Mouse (Mus musculus) intestine, embryonic 14.5 days (tissue): ENCODE data around the gene Tmem107. TPM values are rescaled to one million over a fixed set of nuclear protein-coding genes. Genes with fewer than 3 reads are reported as not detected.

Experiments
- ATAC-seq: fragments of 200-750 bp; cut with Nextera tagmentation; replicated peaks from 2 replicates; pipeline ENCODE4 v1.8.0; 2017; ENCODE audit warnings: low read depth, moderate number of reproducible peaks, moderate TSS enrichment, moderate library complexity; ENCODE audit not compliant: low FRiP score, low TSS enrichment
- DNase-seq: peaks from one replicate; pipeline ENCODE4 v3.0.0-alpha.2; 2018; ENCODE audit warnings: low spot score
- H3K27ac ChIP-seq: fragments of 300-500 bp; sonication (generic); 2 replicates; pipeline ENCODE4 v1.5.1; 2014; ENCODE audit warnings: low read depth, mild to moderate bottlenecking, control low read depth
- H3K27me3 ChIP-seq: fragments of 300-500 bp; sonication (generic); replicated peaks from 2 replicates; pipeline ENCODE4 v1.6.1; 2014; ENCODE audit warnings: low read length, control low read depth; ENCODE audit not compliant: control insufficient read depth, insufficient read depth
- H3K36me3 ChIP-seq: fragments of 300-500 bp; sonication (generic); 2 replicates; pipeline ENCODE4 v1.6.1; 2014; ENCODE audit warnings: low read length, control low read depth; ENCODE audit not compliant: control insufficient read depth, insufficient read depth
- H3K4me1 ChIP-seq: fragments of 300-500 bp; sonication (generic); replicated peaks from 2 replicates; pipeline ENCODE4 v1.6.1; 2014; ENCODE audit warnings: low read length, control low read depth, mixed read lengths; ENCODE audit not compliant: control insufficient read depth, insufficient read depth
- H3K4me2 ChIP-seq: fragments of 300-500 bp; sonication (generic); 2 replicates; pipeline ENCODE4 v1.6.1; 2014; ENCODE audit warnings: low read length
- H3K4me3 ChIP-seq: fragments of 300-500 bp; sonication (generic); 2 replicates; pipeline ENCODE4 v1.5.1; 2014; ENCODE audit warnings: low read depth, low read length, control low read depth, mixed read lengths
- H3K9ac ChIP-seq: fragments of 300-500 bp; sonication (generic); 2 replicates; pipeline ENCODE4 v1.6.1; 2014; ENCODE audit warnings: mild to moderate bottlenecking, low read length
- H3K9me3 ChIP-seq: fragments of 300-500 bp; sonication (generic); 2 replicates; pipeline ENCODE4 v1.6.1; 2016; ENCODE audit warnings: low read length, control low read depth; ENCODE audit not compliant: control insufficient read depth
- WGBS: fragments of 180-500 bp; shearing (Covaris S2); extraction: QIAGEN DNeasy Blood & Tissue Kit; methylation state at CpG from one replicate; pipeline ENCODE4 v1.1.7; 2014; 5-methylcytosine and 5-hydroxymethylcytosine counted together
- polyA plus RNA-seq: library from polyadenylated mRNA; unstranded; fragments of >200 nt; fragmentation: Nextera tagmentation; extraction: Ambion mirVana; gene quantifications from 2 replicates; pipeline ENCODE4 v1.2.1, GENCODE M21; 2014

Tmem107 gene
- polyA plus RNA-seq, 1 experiment from 2014 or later = 50.1 TPM

- no peak for DNase-seq
- Histone ChIP-seq H3K4me2 (0 out of 2 replicates have a peak overlapping the region, but pooled peaks have one; percentile 9), H3K36me3 (no peaks in the 10 kb centered on the region), H3K4me1 (peaks cover 13% of the 10 kb centered on the region), H3K27me3 (no peaks in the 10 kb centered on the region), H3K9ac (no peak overlapping the region), H3K4me3 (no peak overlapping the region), H3K27ac (no peak overlapping the region), H3K9me3 (no peaks in the 10 kb centered on the region)
- ATAC-seq = no peak
- 32% methylated on average over 6 of the region's 6 CpGs for WGBS
Observed at GRCm38 (mm10) chr11:69067601-69068000, 3.0 kb upstream of the Tmem107 start.

- Histone ChIP-seq H3K4me2 (peak overlapping the region; percentile 71), H3K9me3 (no peaks in the 10 kb centered on the region), H3K4me3 (peak overlapping the region; percentile 71), H3K4me1 (peaks cover 18% of the 10 kb centered on the region), H3K27me3 (no peaks in the 10 kb centered on the region), H3K36me3 (no peaks in the 10 kb centered on the region), H3K27ac (peak overlapping the region; percentile 91), H3K9ac (peak overlapping the region; percentile 77)
- 1% methylated on average over 13 of the region's 13 CpGs for WGBS
- DNase-seq (no peak), ATAC-seq (no peak)
Observed at GRCm38 (mm10) chr11:69070093-69070492, 513 bp upstream of the Tmem107 start.

- peak; percentile 61 for DNase-seq
- no peaks in the 10 kb centered on the region for H3K9me3 ChIP-seq
- peaks cover 18% of the 10 kb centered on the region for H3K4me1 ChIP-seq
- H3K4me2 ChIP-seq = peak overlapping the region; percentile 71
- H3K27ac ChIP-seq = peak overlapping the region; percentile 91
- peak overlapping the region; percentile 77 for H3K9ac ChIP-seq
- no peaks in the 10 kb centered on the region for H3K36me3 ChIP-seq
- no peaks in the 10 kb centered on the region for H3K27me3 ChIP-seq
- ATAC-seq = no peak
- 27% methylated on average over 9 of the region's 9 CpGs for WGBS
- peak overlapping the region; percentile 71 for H3K4me3 ChIP-seq
Observed at GRCm38 (mm10) chr11:69071262-69071661, 656 bp downstream of the Tmem107 start.

GRCm38 (mm10) chr11:69072234-69072633, 1.6 kb downstream of the Tmem107 start:
- no peaks in the 10 kb centered on the region for H3K36me3 ChIP-seq
- no peaks in the 10 kb centered on the region for H3K27me3 ChIP-seq
- ATAC-seq (no peak), DNase-seq (no peak)
- WGBS = 85% methylated on average over 11 of the region's 11 CpGs
- peak overlapping the region; percentile 94; the same call in 1 of the 2 replicates for H3K27ac ChIP-seq
- H3K4me1 ChIP-seq = peaks cover 18% of the 10 kb centered on the region
- peak overlapping the region; percentile 46 for H3K4me2 ChIP-seq
- H3K4me3 ChIP-seq = peak overlapping the region; percentile 25
- H3K9ac ChIP-seq = no peak overlapping the region
- no peaks in the 10 kb centered on the region for H3K9me3 ChIP-seq

- H3K4me1 ChIP-seq = peaks cover 18% of the 10 kb centered on the region
- peak overlapping the region; percentile 94 for H3K27ac ChIP-seq
- WGBS = 6% methylated on average over 9 of the region's 9 CpGs
- ATAC-seq = no peak
- peak overlapping the region; percentile 25 for H3K4me3 ChIP-seq
- no peaks in the 10 kb centered on the region for H3K36me3 ChIP-seq
- H3K4me2 ChIP-seq = peak overlapping the region; percentile 46
- DNase-seq = no peak
- H3K9ac ChIP-seq = peak overlapping the region; percentile 70
- H3K27me3 ChIP-seq = no peaks in the 10 kb centered on the region
- H3K9me3 ChIP-seq = no peaks in the 10 kb centered on the region
Observed at GRCm38 (mm10) chr11:69072666-69073064, 2.1 kb downstream of the Tmem107 start.

- peak; percentile 73 for ATAC-seq
- Histone ChIP-seq H3K27me3 (no peaks in the 10 kb centered on the region), H3K36me3 (no peaks in the 10 kb centered on the region), H3K9ac (peak overlapping the region; percentile 70), H3K4me3 (peak overlapping the region; percentile 25), H3K4me2 (peak overlapping the region; percentile 46), H3K4me1 (peaks cover 18% of the 10 kb centered on the region), H3K9me3 (no peaks in the 10 kb centered on the region), H3K27ac (peak overlapping the region; percentile 94)
- peak; percentile 90 for DNase-seq
- WGBS = under 1% methylated on average over 14 of the region's 14 CpGs
Observed at GRCm38 (mm10) chr11:69073065-69073888, 2.7 kb downstream of the Tmem107 start.

- Histone ChIP-seq H3K4me2 (no peak overlapping the region), H3K4me1 (peaks cover 18% of the 10 kb centered on the region), H3K27me3 (no peaks in the 10 kb centered on the region), H3K9me3 (no peaks in the 10 kb centered on the region), H3K36me3 (no peaks in the 10 kb centered on the region), H3K27ac (peak overlapping the region; percentile 94), H3K4me3 (no peak overlapping the region), H3K9ac (no peak overlapping the region)
- WGBS = 43% methylated on average over 6 of the region's 6 CpGs
- DNase-seq (no peak), ATAC-seq (no peak)
Observed at GRCm38 (mm10) chr11:69073951-69074775, 3.6 kb downstream of the Tmem107 start.

GRCm38 (mm10) chr11:69074776-69075069, 4.1 kb downstream of the Tmem107 start:
- H3K4me1 ChIP-seq = peaks cover 18% of the 10 kb centered on the region
- no peak overlapping the region for H3K4me2 ChIP-seq
- no peak overlapping the region for H3K4me3 ChIP-seq
- no peak overlapping the region for H3K9ac ChIP-seq
- no peaks in the 10 kb centered on the region for H3K36me3 ChIP-seq
- ATAC-seq (no peak), DNase-seq (no peak)
- 0 out of 2 replicates have a peak overlapping the region, but pooled peaks have one; percentile 94 for H3K27ac ChIP-seq
- H3K27me3 ChIP-seq = no peaks in the 10 kb centered on the region
- 47% methylated on average over 2 of the region's 2 CpGs for WGBS
- no peaks in the 10 kb centered on the region for H3K9me3 ChIP-seq
